Mouse (Mus musculus): Measurements from ENCODE around the gene Tmigd3.

- TF ChIP-seq CTCF (IDR thresholded peaks at IDR 0.05; ENCODE audit: extremely low read depth, insufficient read depth, low read length) (no peak), POLR2A (IDR thresholded peaks at IDR 0.05; ENCODE audit: extremely low read depth, insufficient read depth, low read length) (no peak)
These were observed at the start of gene Tmigd3, which contains the start of gene Adora3 for GRCm38 (mm10) chr3:105870558-105870957.
